Mouse (Mus musculus): ENCODE results near the gene Map3k5. TPM values are rescaled to one million over a fixed set of nuclear protein-coding genes. Genes with fewer than 3 reads are reported as not detected.
A peak's percentile ranks its signal among the peaks of the same experiment; 100 is the strongest.
"Not testable (repeated sequence)": the region's sequence is repeated elsewhere in the genome, so short reads cannot be mapped to it uniquely, and the experiment has no call there.

Map3k5 gene
- polyA plus RNA-seq, 1 experiment from 2014 or later: 1.4 TPM

GRCm38 (mm10) chr10:19910516-19910915 lies 23.8 kb upstream of the Map3k5 start:
- Histone ChIP-seq H3K4me3 (no peak overlapping the region), H3K36me3 (no peaks in the 10 kb centered on the region), H3K27me3 (no peaks in the 10 kb centered on the region), H3K27ac (no peak overlapping the region), H3K9me3 (no peaks in the 10 kb centered on the region), H3K4me1 (no peaks in the 10 kb centered on the region), H3K9ac (no peak overlapping the region), H3K4me2 (no peak overlapping the region)
- no peak for ATAC-seq (ENCODE audit: insufficient number of reproducible peaks, low FRiP score, low TSS enrichment, low read depth)
- WGBS: 83% methylated on average over 2 of the region's 2 CpGs

- Histone ChIP-seq H3K9me3 (no peaks in the 10 kb centered on the region), H3K4me1 (no peaks in the 10 kb centered on the region), H3K9ac (no peak overlapping the region), H3K4me3 (no peak overlapping the region), H3K36me3 (no peaks in the 10 kb centered on the region), H3K27ac (no peak overlapping the region), H3K4me2 (no peak overlapping the region), H3K27me3 (no peaks in the 10 kb centered on the region)
- no peak for ATAC-seq (ENCODE audit: insufficient number of reproducible peaks, low FRiP score, low TSS enrichment, low read depth)
- WGBS: 11% methylated on average over 1 of the region's 1 CpGs
Observed at GRCm38 (mm10) chr10:19911583-19911982, 22.7 kb upstream of the Map3k5 start.

- Histone ChIP-seq H3K27me3 (no peaks in the 10 kb centered on the region), H3K9ac (no peak overlapping the region), H3K4me3 (no peak overlapping the region), H3K9me3 (no peaks in the 10 kb centered on the region), H3K36me3 (no peaks in the 10 kb centered on the region), H3K27ac (no peak overlapping the region), H3K4me1 (no peaks in the 10 kb centered on the region), H3K4me2 (no peak overlapping the region)
- no peak for ATAC-seq (ENCODE audit: insufficient number of reproducible peaks, low FRiP score, low TSS enrichment, low read depth)
- 83% methylated on average over 4 of the region's 4 CpGs for WGBS
Observed at GRCm38 (mm10) chr10:19913806-19914205, 20.5 kb upstream of the Map3k5 start.

- no peak overlapping the region for H3K9ac ChIP-seq
- WGBS: 44% methylated on average over 1 of the region's 1 CpGs
- no peaks in the 10 kb centered on the region for H3K9me3 ChIP-seq
- no peaks in the 10 kb centered on the region for H3K27me3 ChIP-seq
- H3K27ac ChIP-seq: no peak overlapping the region
- H3K36me3 ChIP-seq: no peaks in the 10 kb centered on the region
- H3K4me3 ChIP-seq: no peak overlapping the region
- H3K4me1 ChIP-seq: no peaks in the 10 kb centered on the region
- no peak overlapping the region for H3K4me2 ChIP-seq
- ATAC-seq (ENCODE audit: insufficient number of reproducible peaks, low FRiP score, low TSS enrichment, low read depth): no peak
Observed at GRCm38 (mm10) chr10:19915301-19915700, 19.0 kb upstream of the Map3k5 start.

GRCm38 (mm10) chr10:19922410-19922809 lies 11.9 kb upstream of the Map3k5 start:
- Histone ChIP-seq H3K4me1 (no peaks in the 10 kb centered on the region), H3K9me3 (no peaks in the 10 kb centered on the region)
- 54% methylated on average over 4 of the region's 4 CpGs for WGBS

GRCm38 (mm10) chr10:19924256-19924655 lies 10.0 kb upstream of the Map3k5 start:
- ATAC-seq (ENCODE audit: insufficient number of reproducible peaks, low FRiP score, low TSS enrichment, low read depth): no peak
- no peaks in the 10 kb centered on the region for H3K36me3 ChIP-seq
- H3K9ac ChIP-seq: no peak overlapping the region
- no peaks in the 10 kb centered on the region for H3K27me3 ChIP-seq
- no peak overlapping the region for H3K27ac ChIP-seq
- no peak overlapping the region for H3K4me3 ChIP-seq
- 61% methylated on average over 2 of the region's 2 CpGs for WGBS
- no peaks in the 10 kb centered on the region for H3K4me1 ChIP-seq
- no peak overlapping the region for H3K4me2 ChIP-seq
- no peaks in the 10 kb centered on the region for H3K9me3 ChIP-seq

More at GRCm38 (mm10) chr10:19922410-19922809, 11.9 kb upstream of the Map3k5 start:
- H3K36me3 ChIP-seq: no peaks in the 10 kb centered on the region
- H3K27me3 ChIP-seq: no peaks in the 10 kb centered on the region
- no peak for ATAC-seq (ENCODE audit: insufficient number of reproducible peaks, low FRiP score, low TSS enrichment, low read depth)
- no peak overlapping the region for H3K9ac ChIP-seq
- H3K4me2 ChIP-seq: no peak overlapping the region
- H3K4me3 ChIP-seq: no peak overlapping the region
- no peak overlapping the region for H3K27ac ChIP-seq

- H3K36me3 ChIP-seq; H3K27me3 ChIP-seq; H3K4me2 ChIP-seq; H3K27ac ChIP-seq; H3K4me1 ChIP-seq; H3K9me3 ChIP-seq; ATAC-seq (ENCODE audit: insufficient number of reproducible peaks, low FRiP score, low TSS enrichment, low read depth); H3K4me3 ChIP-seq; H3K9ac ChIP-seq: not testable (repeated sequence)
- 88% methylated on average over 4 of the region's 4 CpGs for WGBS
Observed at GRCm38 (mm10) chr10:19926391-19926897, 7.8 kb upstream of the Map3k5 start.

GRCm38 (mm10) chr10:19928205-19928604 lies 6.1 kb upstream of the Map3k5 start:
- Histone ChIP-seq H3K4me1 (peaks cover 4% of the 10 kb centered on the region; the same call in 1 of the 2 replicates), H3K27me3 (no peaks in the 10 kb centered on the region), H3K36me3 (no peaks in the 10 kb centered on the region), H3K9ac (no peak overlapping the region), H3K27ac (no peak overlapping the region), H3K9me3 (no peaks in the 10 kb centered on the region), H3K4me2 (no peak overlapping the region), H3K4me3 (no peak overlapping the region)
- no peak for ATAC-seq (ENCODE audit: insufficient number of reproducible peaks, low FRiP score, low TSS enrichment, low read depth)
- 61% methylated on average over 1 of the region's 1 CpGs for WGBS

GRCm38 (mm10) chr10:19932986-19933385 lies 1.3 kb upstream of the Map3k5 start:
- Histone ChIP-seq H3K9ac (no peak overlapping the region), H3K27me3 (no peaks in the 10 kb centered on the region), H3K36me3 (no peaks in the 10 kb centered on the region), H3K4me2 (peak overlapping the region; percentile 97), H3K9me3 (no peaks in the 10 kb centered on the region), H3K4me1 (peaks cover 23% of the 10 kb centered on the region; the same call in 1 of the 2 replicates), H3K4me3 (peak overlapping the region; percentile 78), H3K27ac (no peak overlapping the region)
- 24% methylated on average over 3 of the region's 3 CpGs for WGBS
- no peak for ATAC-seq (ENCODE audit: insufficient number of reproducible peaks, low FRiP score, low TSS enrichment, low read depth)

- peak overlapping the region; percentile 69 for H3K9ac ChIP-seq
- H3K4me2 ChIP-seq: peak overlapping the region; percentile 97
- peaks cover 23% of the 10 kb centered on the region; the same call in 1 of the 2 replicates for H3K4me1 ChIP-seq
- H3K27ac ChIP-seq: peak overlapping the region; percentile 76
- H3K27me3 ChIP-seq: no peaks in the 10 kb centered on the region
- peak overlapping the region; percentile 78 for H3K4me3 ChIP-seq
- WGBS: under 1% methylated on average over 96 of the region's 97 CpGs
- no peaks in the 10 kb centered on the region for H3K36me3 ChIP-seq
- H3K9me3 ChIP-seq: no peaks in the 10 kb centered on the region
- peak; percentile 83 for ATAC-seq (ENCODE audit: insufficient number of reproducible peaks, low FRiP score, low TSS enrichment, low read depth)
Observed at GRCm38 (mm10) chr10:19933511-19934383, 525 bp upstream of the Map3k5 start.

- Histone ChIP-seq H3K36me3 (no peaks in the 10 kb centered on the region), H3K27ac (0 out of 2 replicates have a peak overlapping the region, but pooled peaks have one; percentile 13), H3K4me2 (peak overlapping the region; percentile 97), H3K4me3 (peak overlapping the region; percentile 78), H3K4me1 (peaks cover 27% of the 10 kb centered on the region), H3K9ac (0 out of 2 replicates have a peak overlapping the region, but pooled peaks have one; percentile 14), H3K27me3 (no peaks in the 10 kb centered on the region), H3K9me3 (no peaks in the 10 kb centered on the region)
- ATAC-seq (ENCODE audit: insufficient number of reproducible peaks, low FRiP score, low TSS enrichment, low read depth): no peak
- WGBS: 5% methylated on average over 10 of the region's 10 CpGs
Observed at GRCm38 (mm10) chr10:19935295-19935623, 987 bp downstream of the Map3k5 start.

- no peaks in the 10 kb centered on the region for H3K36me3 ChIP-seq
- ATAC-seq (ENCODE audit: insufficient number of reproducible peaks, low FRiP score, low TSS enrichment, low read depth): no peak
- peak overlapping the region; percentile 97; the same call in 1 of the 2 replicates for H3K4me2 ChIP-seq
- peaks cover 27% of the 10 kb centered on the region for H3K4me1 ChIP-seq
- H3K9me3 ChIP-seq: no peaks in the 10 kb centered on the region
- peak overlapping the region; percentile 78; the same call in 1 of the 2 replicates for H3K4me3 ChIP-seq
- WGBS: 38% methylated on average over 4 of the region's 4 CpGs
- H3K27ac ChIP-seq: no peak overlapping the region
- H3K9ac ChIP-seq: no peak overlapping the region
- no peaks in the 10 kb centered on the region for H3K27me3 ChIP-seq
Observed at GRCm38 (mm10) chr10:19935821-19936367, 1.6 kb downstream of the Map3k5 start.

All from limb, embryonic 15.5 days (tissue).